Mouse (Mus musculus): ENCODE results near the gene Cd248.

- TF ChIP-seq POLR2A (IDR thresholded peaks at IDR 0.05; ENCODE audit: borderline replicate concordance, control insufficient read depth, low read depth, low read length) (no peak), CTCF (IDR thresholded peaks at IDR 0.05; ENCODE audit: control insufficient read depth, insufficient read depth, low read length) (no peak)
Measured at GRCm38 (mm10) chr19:5052166-5052822, 15.6 kb upstream of the Cd248 start.
